Comparison of ENCODE assay signal across 8 mouse cellular contexts in genomic region chr11:4772925-4773324, GRCm38 (mm10). TPM values are rescaled to one million over a fixed set of nuclear protein-coding genes. Genes with fewer than 3 reads are reported as not detected.
DNase-seq lines count a peak whose midpoint lies in the region; ATAC-seq lines count a peak whose summit lies in the region.

No protein-coding gene starts in this region.

- H3K4me2 ChIP-seq in hindbrain, embryonic 16.5 days (ENCODE audit: low read length), result no peak overlapping the region

- no peaks in the 10 kb centered on the region; the same call in 1 of the 2 replicates for H3K4me1 ChIP-seq in hindbrain, embryonic 16.5 days (ENCODE audit: control insufficient read depth, insufficient read depth, low read depth, low read length)

- no peaks in the 10 kb centered on the region for H3K27me3 ChIP-seq in hindbrain, embryonic 16.5 days (replicated peaks; ENCODE audit: control insufficient read depth, insufficient read depth, low read length)

- H3K36me3 ChIP-seq in hindbrain, embryonic 16.5 days (ENCODE audit: control insufficient read depth, insufficient read depth, low read length), result no peaks in the 10 kb centered on the region

- peak; percentile 50 for DNase-seq in ovary, postnatal 14 days (ENCODE audit: low spot score)
- DNase-seq in ovary, postnatal 10 days (ENCODE audit: low spot score), result no peak
- DNase-seq in adrenal gland, adult 2 months, result peak; percentile 60
- DNase-seq in embryo, embryonic 10 days (ENCODE audit: low spot score), result peak; percentile 37
- DNase-seq in lung, adult 18-20 months, result peak; percentile 53 to 61
- peak; percentile 73 to 78 for DNase-seq in right cerebral cortex, adult 2 months (ENCODE audit: low spot score in 2 of 2)

- no peak overlapping the region for H3K9ac ChIP-seq in hindbrain, embryonic 16.5 days (ENCODE audit: low read depth, low read length)

- no peaks in the 10 kb centered on the region for H3K9me3 ChIP-seq in hindbrain, embryonic 16.5 days (ENCODE audit: control insufficient read depth, low read length)

- WGBS in hindbrain, embryonic 16.5 days, result 26% methylated on average over 3 of the region's 3 CpGs

- H3K4me3 ChIP-seq in hindbrain, embryonic 16.5 days (ENCODE audit: low read length), result no peak overlapping the region

- peak overlapping the region; percentile 53; the same call in 1 of the 2 replicates for H3K27ac ChIP-seq in hindbrain, embryonic 16.5 days (ENCODE audit: low read depth, low read length)

- no peak for ATAC-seq in hindbrain, embryonic 16.5 days
- ATAC-seq in monocyte, adult 5-6 weeks (replicated peaks; ENCODE audit: insufficient number of reproducible peaks, low FRiP score, low TSS enrichment, poor library complexity, severe bottlenecking), result no peak

RNA-seq across cellular contexts. Expression of gene Cabp7, which starts 26.3 kb away (rescaled TPM):
- total RNA-seq in adrenal gland, adult 2 months (2021), result under 1 TPM in 1 of 2 experiments, not detected in 1; 0.24 TPM
- polyA plus RNA-seq in adrenal gland, adult 2 months (2012; rRNA removed), result 0.08 and 0.28 TPM in 2 replicates
- 1.5 and 2.0 TPM in 2 replicates for polyA plus RNA-seq in hindbrain, embryonic 16.5 days (2015; fragmentation: Nextera tagmentation; extraction: Ambion mirVana)
- total RNA-seq in monocyte, adult 5-6 weeks (2017), result 0.85 TPM in 1 of 3 replicates, not detected in the others
